Mouse (Mus musculus): ENCODE measurements around the gene Gm21972. TPM values are rescaled to one million over a fixed set of nuclear protein-coding genes. Genes with fewer than 3 reads are reported as not detected.

The Gm21972 gene
- polyA plus RNA-seq, 1 experiment from 2014 or later = 0.90 TPM

GRCm38 (mm10) chr1:86210676-86211075 lies 77.2 kb downstream of the Gm21972 start:
- WGBS = 82% methylated on average over 7 of the region's 7 CpGs
- Histone ChIP-seq H3K4me3 (ENCODE audit: low read depth, low read length) (no peak overlapping the region), H3K4me2 (ENCODE audit: low read depth, low read length) (no peak overlapping the region), H3K36me3 (replicated peaks; ENCODE audit: control insufficient read depth, insufficient read depth, low read depth, low read length) (no peaks in the 10 kb centered on the region; the same call in 1 of the 2 replicates), H3K9me3 (replicated peaks; ENCODE audit: control insufficient read depth, low read length) (no peaks in the 10 kb centered on the region), H3K4me1 (ENCODE audit: control insufficient read depth, insufficient read depth, low read length) (no peaks in the 10 kb centered on the region), H3K9ac (replicated peaks; ENCODE audit: low read length) (no peak overlapping the region), H3K27ac (replicated peaks; ENCODE audit: low read depth, low read length) (no peak overlapping the region), H3K27me3 (ENCODE audit: control insufficient read depth, insufficient read depth, low read length) (no peaks in the 10 kb centered on the region)
- no peak for DNase-seq (ENCODE audit: low spot score)
- ATAC-seq (replicated peaks; ENCODE audit: insufficient number of reproducible peaks, low FRiP score, low TSS enrichment, low read depth) = no peak

DNA sequence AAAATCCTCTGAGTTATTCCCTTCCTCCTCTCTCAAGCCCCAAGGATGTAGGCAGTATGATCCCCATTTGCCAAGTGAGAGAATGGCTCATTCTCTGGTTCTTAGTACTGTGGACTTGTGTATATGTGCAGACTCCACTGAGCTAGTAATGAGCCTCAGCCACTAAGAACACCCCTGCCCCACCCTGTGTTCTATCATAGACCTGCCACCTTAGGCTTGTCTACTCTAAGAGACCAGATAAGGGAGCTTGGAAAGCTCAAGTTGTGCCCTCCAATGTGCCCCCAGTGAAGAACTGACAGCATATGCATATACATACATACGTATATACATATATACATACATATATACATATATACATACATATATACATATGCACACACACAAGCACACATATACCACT lies 78.1 kb downstream of the Gm21972 start:
- Histone ChIP-seq H3K27ac (replicated peaks; ENCODE audit: low read depth, low read length) (no peak overlapping the region), H3K9ac (replicated peaks; ENCODE audit: low read length) (no peak overlapping the region), H3K27me3 (ENCODE audit: control insufficient read depth, insufficient read depth, low read length) (no peaks in the 10 kb centered on the region), H3K4me3 (ENCODE audit: low read depth, low read length) (no peak overlapping the region), H3K4me2 (ENCODE audit: low read depth, low read length) (no peak overlapping the region), H3K9me3 (replicated peaks; ENCODE audit: control insufficient read depth, low read length) (no peaks in the 10 kb centered on the region), H3K36me3 (replicated peaks; ENCODE audit: control insufficient read depth, insufficient read depth, low read depth, low read length) (no peaks in the 10 kb centered on the region; the same call in 1 of the 2 replicates), H3K4me1 (ENCODE audit: control insufficient read depth, insufficient read depth, low read length) (no peaks in the 10 kb centered on the region)
- ATAC-seq (replicated peaks; ENCODE audit: insufficient number of reproducible peaks, low FRiP score, low TSS enrichment, low read depth) (no peak), DNase-seq (ENCODE audit: low spot score) (no peak)
- 89% methylated on average over 1 of the region's 1 CpGs for WGBS

Other genes with a start within 250 kb of the Gm21972 start
- 130 and 133 TPM in 2 replicates for gene Itm2c, start 239.4 kb upstream of the Gm21972 start, polyA plus RNA-seq (2014; fragmentation: Nextera tagmentation; extraction: Ambion mirVana)
- not detected in 2 replicates for gene 4933407L21Rik, start 205.2 kb upstream of the Gm21972 start, polyA plus RNA-seq (2014; fragmentation: Nextera tagmentation; extraction: Ambion mirVana)
- gene Gpr55, start 172.6 kb upstream of the Gm21972 start, polyA plus RNA-seq (2014; fragmentation: Nextera tagmentation; extraction: Ambion mirVana) = not detected in 2 replicates
- not detected in 2 replicates for gene Spata3, start 116.8 kb upstream of the Gm21972 start, polyA plus RNA-seq (2014; fragmentation: Nextera tagmentation; extraction: Ambion mirVana)
- 0.25 and 0.40 TPM in 2 replicates for gene 2810459M11Rik, start 87.8 kb upstream of the Gm21972 start, polyA plus RNA-seq (2014; fragmentation: Nextera tagmentation; extraction: Ambion mirVana)
- 244 and 245 TPM in 2 replicates for gene Psmd1, start 69.2 kb upstream of the Gm21972 start, polyA plus RNA-seq (2014; fragmentation: Nextera tagmentation; extraction: Ambion mirVana)
- 0.10 TPM in 1 of 2 replicates, not detected in the other for gene Htr2b, start 21.7 kb upstream of the Gm21972 start, polyA plus RNA-seq (2014; fragmentation: Nextera tagmentation; extraction: Ambion mirVana)
- gene Armc9, start 21.1 kb downstream of the Gm21972 start, polyA plus RNA-seq (2014; fragmentation: Nextera tagmentation; extraction: Ambion mirVana) = 28.3 and 32.3 TPM in 2 replicates
- gene B3gnt7, start 169.2 kb downstream of the Gm21972 start, polyA plus RNA-seq (2014; fragmentation: Nextera tagmentation; extraction: Ambion mirVana) = 5.1 and 6.1 TPM in 2 replicates
- 391 and 429 TPM in 2 replicates for gene Ncl, start 225.8 kb downstream of the Gm21972 start, polyA plus RNA-seq (2014; fragmentation: Nextera tagmentation; extraction: Ambion mirVana)

Data from embryonic facial prominence, embryonic 11.5 days (tissue).